Mouse (Mus musculus): ENCODE measurements at regions not wholly inside any gene's neighbourhood (a gene's known extent, or its start where the extent isn't known, plus 50 kb on each side); places are given as distances from the start of the nearest gene placed in this dataset.

DNA sequence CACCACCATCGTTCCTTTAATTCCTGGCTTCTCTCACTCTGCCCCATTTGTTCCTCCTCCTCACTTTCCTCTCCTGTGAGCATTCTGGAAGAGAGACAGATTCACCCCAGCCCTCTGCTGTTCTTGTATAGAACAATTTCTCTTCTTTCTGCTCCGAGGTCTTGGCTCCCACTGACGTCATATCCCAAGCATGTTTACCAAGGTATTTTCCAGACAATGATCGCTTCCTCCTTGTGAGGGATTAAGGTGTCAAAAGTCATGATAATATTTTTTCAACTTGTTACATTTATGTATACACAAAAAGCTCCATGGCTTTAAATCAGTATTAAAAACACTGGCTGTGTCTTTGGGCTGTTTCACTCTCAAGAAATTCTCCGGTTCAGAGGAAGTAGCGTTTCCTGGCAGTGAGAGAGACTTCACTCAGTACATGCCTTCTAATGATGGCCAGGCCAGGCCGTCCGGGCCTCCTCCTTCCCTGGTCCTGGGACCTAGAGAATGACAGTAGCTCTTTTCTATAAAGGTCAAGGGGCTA lies 142.4 kb upstream of the Spdl1 start:
- DNase-seq = peak; percentile 7

DNA sequence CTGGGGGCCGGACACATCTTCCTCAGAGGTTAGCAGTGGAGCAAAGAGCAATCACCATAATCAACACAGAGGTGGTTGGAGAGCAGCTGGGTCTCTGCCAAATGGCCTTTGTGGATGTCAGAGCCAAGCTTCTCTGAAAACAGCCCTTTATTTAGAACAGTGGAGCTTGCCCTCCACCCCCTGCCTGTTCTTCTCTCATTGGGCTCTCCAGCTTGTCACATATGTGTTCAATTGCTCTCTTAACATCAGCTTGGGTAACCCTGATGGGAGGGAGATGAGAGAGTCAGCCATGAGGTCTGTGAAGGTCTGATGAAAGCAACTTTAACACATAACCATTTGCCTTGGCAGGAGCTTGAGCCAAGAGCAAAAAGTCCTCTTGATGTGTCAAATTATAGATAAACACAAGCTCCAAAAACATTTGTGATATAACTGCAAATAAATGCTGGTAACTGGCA lies 140.1 kb upstream of the Spdl1 start:
- no peak for DNase-seq

- DNase-seq = no peak
Measured at GRCm38 (mm10) chr11:34973012-34973411, 139.6 kb upstream of the Spdl1 start.

GRCm38 (mm10) chr11:34959291-34959690 lies 125.8 kb upstream of the Spdl1 start:
- DNase-seq = peak; percentile 26

DNA sequence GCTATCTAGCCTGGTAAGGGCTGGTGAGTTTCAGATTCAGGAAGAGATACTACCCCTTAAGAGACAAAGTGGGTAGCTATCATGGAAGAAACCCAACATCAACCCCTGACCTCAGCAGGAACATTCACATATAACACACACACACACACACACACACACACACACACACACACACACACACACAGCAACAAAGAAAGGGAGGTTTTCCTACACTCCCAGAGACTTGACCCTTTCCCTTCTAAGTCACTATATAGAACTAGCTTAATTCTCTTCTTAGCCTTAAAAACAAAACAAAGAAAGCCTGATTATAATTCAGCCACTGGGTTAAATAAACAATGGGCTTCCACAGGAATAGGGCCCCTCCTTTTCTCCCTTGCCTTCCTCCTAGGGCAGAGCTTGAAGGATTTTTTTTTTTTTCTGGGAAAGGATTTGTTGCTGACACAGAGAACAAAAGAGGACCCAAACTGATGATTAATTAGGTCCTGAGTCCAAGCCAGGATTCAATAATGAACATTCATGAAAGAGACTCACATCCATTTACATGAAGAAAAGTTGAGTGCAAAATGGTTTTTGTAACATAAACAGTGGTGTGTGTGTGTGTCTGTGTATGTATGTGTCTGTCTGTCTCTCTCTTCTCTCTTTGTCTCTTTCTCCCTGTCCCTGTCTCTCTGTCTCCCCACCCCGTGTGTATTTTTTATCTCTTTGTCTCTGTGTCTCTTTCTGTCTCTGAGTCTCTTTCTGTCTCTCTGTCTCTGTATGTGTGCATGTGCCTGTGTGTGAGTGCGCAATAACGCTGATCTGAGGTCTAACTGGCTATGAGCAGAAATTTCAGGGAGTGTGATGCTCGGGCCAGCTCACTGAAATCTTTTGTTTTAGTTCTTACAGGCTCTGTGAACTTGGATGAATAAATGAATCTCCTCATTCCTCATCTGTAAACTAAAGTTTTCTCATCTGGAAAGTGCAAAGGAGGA lies 108.3 kb upstream of the Spdl1 start:
- peak; percentile 31 for DNase-seq

DNA sequence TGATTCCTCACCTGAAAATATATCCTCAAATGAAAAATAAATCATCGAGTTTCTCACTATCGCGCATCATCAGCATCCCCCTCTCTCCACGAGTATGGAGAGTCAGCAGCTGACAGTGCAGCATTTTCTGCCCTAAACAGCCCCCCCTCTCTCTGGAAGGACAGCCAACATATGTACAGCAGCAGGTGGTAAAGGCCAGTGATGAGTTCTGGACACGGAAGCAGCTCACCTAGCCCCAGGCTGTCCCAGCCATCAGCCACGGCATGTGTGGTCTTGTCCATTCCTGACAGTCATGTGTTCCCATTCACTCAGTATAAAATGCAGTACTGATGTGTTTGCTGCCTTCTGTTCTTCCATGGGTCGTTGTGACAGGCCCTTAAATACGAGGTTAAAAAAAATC lies 106.7 kb upstream of the Spdl1 start:
- no peak for DNase-seq

GRCm38 (mm10) chr11:34939002-34939401 lies 105.6 kb upstream of the Spdl1 start:
- no peak for DNase-seq

GRCm38 (mm10) chr11:34932191-34932590 lies 98.8 kb upstream of the Spdl1 start:
- DNase-seq = no peak

DNA sequence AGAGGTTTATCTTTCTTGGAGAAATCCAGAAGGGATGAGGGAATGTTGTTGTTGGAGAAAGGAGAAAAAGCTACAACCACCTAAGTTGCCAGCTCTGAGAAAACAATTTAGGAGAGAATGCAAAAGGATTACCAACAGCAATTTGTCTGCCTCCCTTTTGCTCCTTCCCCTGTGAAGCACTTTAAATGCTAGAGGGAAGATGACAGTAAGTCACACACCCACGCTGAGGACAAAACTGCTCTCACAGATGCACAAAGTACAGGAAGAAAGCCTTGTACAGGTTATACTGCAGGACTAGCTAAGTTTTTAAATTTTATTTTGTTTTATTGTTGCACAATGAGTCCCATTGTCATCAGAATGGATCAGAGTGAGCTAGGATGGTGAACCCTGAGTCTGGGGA lies 83.7 kb upstream of the Spdl1 start:
- DNase-seq = no peak

DNA sequence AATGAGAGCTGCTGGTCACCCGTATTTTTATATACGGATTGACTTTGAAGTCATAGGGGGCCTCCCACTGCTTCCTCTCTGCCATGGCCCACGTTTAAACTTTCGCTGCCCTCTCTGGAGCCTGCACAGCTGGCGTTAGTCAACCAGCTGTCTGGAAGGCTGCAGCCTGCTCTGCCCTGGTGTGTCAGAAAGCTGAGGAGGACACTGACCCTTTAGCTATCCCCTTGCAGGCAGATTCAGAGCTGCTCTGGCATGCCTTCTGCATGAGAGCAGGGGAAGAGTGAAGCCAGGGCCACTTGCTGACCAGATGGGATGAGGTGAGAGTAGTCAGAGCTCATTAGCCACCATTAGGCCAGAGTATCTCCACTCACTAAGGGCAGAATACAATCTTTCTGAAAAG lies 76.4 kb upstream of the Spdl1 start:
- DNase-seq = peak; percentile 52

GRCm38 (mm10) chr11:34904271-34904670 lies 70.8 kb upstream of the Spdl1 start:
- peak; percentile 58 for DNase-seq

GRCm38 (mm10) chr11:34899400-34899799 lies 66.0 kb upstream of the Spdl1 start:
- no peak for DNase-seq

DNA sequence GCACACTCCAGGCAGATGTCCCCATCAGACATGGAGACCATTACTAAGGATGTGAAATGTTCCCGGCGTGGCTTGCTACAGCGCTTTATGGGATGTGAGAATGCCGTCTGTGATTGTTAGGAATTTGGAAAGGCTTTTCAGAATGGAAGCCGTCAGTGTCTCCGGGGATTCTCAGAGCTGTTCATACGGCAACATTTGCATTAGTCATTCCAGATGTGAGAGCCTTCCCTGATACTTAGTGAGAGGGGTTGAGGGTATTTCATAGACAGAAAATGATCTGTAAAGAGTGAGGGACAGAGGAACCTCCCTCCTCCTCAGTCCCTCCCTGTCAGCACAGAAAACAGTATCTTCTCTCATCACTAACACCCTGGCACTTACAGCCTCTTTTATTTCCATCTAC lies 62.2 kb upstream of the Spdl1 start:
- peak; percentile 37 for DNase-seq

GRCm38 (mm10) chr11:34888374-34889136 lies 55.1 kb upstream of the Spdl1 start:
- no peak for DNase-seq

DNA sequence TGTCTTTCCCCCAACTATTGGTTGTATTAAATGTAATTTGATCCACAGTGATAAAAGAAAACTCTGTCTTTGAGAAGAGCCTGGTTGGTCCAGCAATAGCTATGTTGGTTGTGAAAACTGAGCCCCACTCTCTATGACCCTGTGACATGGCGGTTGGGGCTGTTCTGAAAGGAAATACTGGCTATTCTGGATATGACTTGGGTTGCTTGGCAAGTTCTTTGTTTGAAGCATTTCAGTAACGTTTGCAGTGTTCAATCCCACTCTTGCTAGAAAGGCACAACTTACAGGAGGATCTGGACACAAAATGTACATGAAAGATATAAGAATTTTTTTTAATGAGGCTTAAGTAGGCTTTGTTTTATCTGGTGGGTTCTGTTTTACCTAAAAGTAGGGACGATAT lies 54.1 kb upstream of the Spdl1 start:
- DNase-seq = no peak
